ENCODE assay signal across 9 mouse cellular contexts in the genomic region with DNA sequence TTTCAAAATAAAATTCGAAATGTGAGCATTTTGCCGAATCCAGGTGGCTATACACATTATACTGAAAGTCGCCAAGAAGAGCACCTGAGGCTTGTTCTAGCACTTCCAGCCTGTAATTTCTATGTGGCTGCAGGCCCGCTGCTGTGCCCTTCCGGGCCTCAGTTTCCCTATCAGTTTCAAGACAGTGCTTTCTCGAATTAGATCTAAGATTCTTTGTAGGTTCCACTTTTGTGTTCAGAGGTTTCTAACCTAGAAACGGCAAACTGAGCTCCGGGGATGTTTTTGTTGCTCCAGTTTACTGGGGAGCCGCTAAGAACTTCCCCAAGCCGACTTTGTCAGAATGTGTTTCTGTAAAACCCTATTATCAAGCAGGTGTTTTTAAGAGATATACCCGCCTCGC. TPM values are rescaled to one million over a fixed set of nuclear protein-coding genes. Genes with fewer than 3 reads are reported as not detected.
DNase-seq lines count a peak whose midpoint lies in the region; ATAC-seq and TF ChIP-seq lines count a peak whose summit lies in the region.
"Had no signal": no experiment of that assay in that cellular context is flagged by ENCODE, and none has a peak within 500 bp of the region (broad histone marks: within the 10 kb centered on the region; RNA-seq: fewer than 3 reads in every experiment).

No protein-coding gene starts in this region.

- no peak for TF ChIP-seq CTCF in cortical plate, adult 2 months (IDR thresholded peaks at IDR 0.05; ENCODE audit: extremely low read depth, insufficient read depth, low read length)

- H3K9me3 ChIP-seq in kidney, embryonic 14.5 days (ENCODE audit: control insufficient read depth, low read length), result no peaks in the 10 kb centered on the region
- H3K9me3 ChIP-seq in hindbrain, embryonic 15.5 days, result no peaks in the 10 kb centered on the region

- H3K27me3 ChIP-seq in kidney, embryonic 14.5 days (ENCODE audit: control insufficient read depth, insufficient read depth, low read length), result no peaks in the 10 kb centered on the region
- H3K27me3 ChIP-seq in hindbrain, embryonic 15.5 days, result no peaks in the 10 kb centered on the region

- H3K4me2 ChIP-seq in kidney, embryonic 14.5 days (replicated peaks; ENCODE audit: low read depth, low read length), result peak overlapping the region; percentile 70
- peak overlapping the region; percentile 78 for H3K4me2 ChIP-seq in hindbrain, embryonic 15.5 days

- no peak for DNase-seq in kidney, postnatal 14 days
- no peak for DNase-seq in urinary bladder, postnatal 10 days (ENCODE audit: low spot score)
- DNase-seq in urinary bladder, postnatal 14 days (ENCODE audit: low spot score), result no peak
- no peak for DNase-seq in testis, postnatal 14 days (ENCODE audit: low spot score)

- H3K36me3 ChIP-seq in kidney, embryonic 14.5 days (ENCODE audit: control insufficient read depth, insufficient read depth, low read length), result 0 out of 2 replicates have a peak, but pooled peaks cover 4% of the 10 kb centered on the region
- H3K36me3 ChIP-seq in hindbrain, embryonic 15.5 days, result no peaks in the 10 kb centered on the region

- TF ChIP-seq POLR2A in cortical plate, adult 2 months (IDR thresholded peaks at IDR 0.05; ENCODE audit: extremely low read depth, insufficient read depth, low read length), result no peak

- 57% methylated on average over 12 of the region's 12 CpGs for WGBS in kidney, embryonic 14.5 days
- 61% methylated on average over 12 of the region's 12 CpGs for WGBS in hindbrain, embryonic 15.5 days

- no peak overlapping the region for H3K27ac ChIP-seq in kidney, embryonic 14.5 days (ENCODE audit: low read depth, low read length)
- no peak overlapping the region for H3K27ac ChIP-seq in cortical plate, adult 2 months (ENCODE audit: insufficient read depth, low read length)
- no peak overlapping the region for H3K27ac ChIP-seq in hindbrain, embryonic 15.5 days (replicated peaks)

- no peak for ATAC-seq in kidney, embryonic 14.5 days (ENCODE audit: low FRiP score, low TSS enrichment)
- no peak for ATAC-seq in hindbrain, embryonic 15.5 days (ENCODE audit: low FRiP score, low read depth)
- ATAC-seq in megakaryocyte-erythroid progenitor cell, adult 5-6 weeks (replicated peaks; ENCODE audit: low FRiP score, low TSS enrichment, poor library complexity, severe bottlenecking), result 0 out of 2 replicates have a peak, but pooled peaks have one; percentile 13

- peaks cover 23% of the 10 kb centered on the region for H3K4me1 ChIP-seq in kidney, embryonic 14.5 days (ENCODE audit: control insufficient read depth, insufficient read depth, low read length)
- peaks cover 1% of the 10 kb centered on the region; the same call in 1 of the 2 replicates for H3K4me1 ChIP-seq in cortical plate, adult 2 months (ENCODE audit: control insufficient read depth, insufficient read depth, low read length)
- peaks cover 30% of the 10 kb centered on the region for H3K4me1 ChIP-seq in hindbrain, embryonic 15.5 days (replicated peaks)

- peak overlapping the region; percentile 83 for H3K4me3 ChIP-seq in kidney, embryonic 14.5 days (ENCODE audit: low read length)
- peak overlapping the region; percentile 80 for H3K4me3 ChIP-seq in cortical plate, adult 2 months (ENCODE audit: insufficient read depth, low read length)
- peak overlapping the region; percentile 66 for H3K4me3 ChIP-seq in hindbrain, embryonic 15.5 days

- peak overlapping the region; percentile 86 for H3K9ac ChIP-seq in kidney, embryonic 14.5 days (ENCODE audit: low read depth, low read length)
- H3K9ac ChIP-seq in hindbrain, embryonic 15.5 days, result peak overlapping the region; percentile 81

RNA-seq across cellular contexts. Expression of gene Cwc27, which starts 0.8 kb away (rescaled TPM):
- 35.3 and 37.2 TPM in 2 replicates for polyA plus RNA-seq in kidney, embryonic 14.5 days (2014; fragmentation: Nextera tagmentation; extraction: Ambion mirVana)
- polyA plus RNA-seq in cortical plate, adult 2 months (2012; rRNA removed), result 14.4 and 15.8 TPM in 2 replicates
- 19.9 and 22.6 TPM in 2 replicates for polyA plus RNA-seq in hindbrain, embryonic 15.5 days (2015; fragmentation: Nextera tagmentation; extraction: Ambion mirVana)
- 26.7 and 28.0 TPM in 2 replicates for total RNA-seq in megakaryocyte-erythroid progenitor cell, adult 5-6 weeks (2014; fragmentation: Nextera tagmentation)
- total RNA-seq in megakaryocyte-erythroid progenitor cell, adult 5-6 weeks (2017), result 44.5 and 49.0 TPM in 2 replicates

RNA-seq across cellular contexts. Expression of gene Srek1ip1, which starts 25.4 kb away (rescaled TPM):
- polyA plus RNA-seq in kidney, embryonic 14.5 days (2014; fragmentation: Nextera tagmentation; extraction: Ambion mirVana), result 29.0 and 32.1 TPM in 2 replicates
- polyA plus RNA-seq in cortical plate, adult 2 months (2012; rRNA removed), result 18.2 and 18.4 TPM in 2 replicates
- 15.7 and 15.9 TPM in 2 replicates for polyA plus RNA-seq in hindbrain, embryonic 15.5 days (2015; fragmentation: Nextera tagmentation; extraction: Ambion mirVana)
- 24.4 and 31.2 TPM in 2 replicates for total RNA-seq in megakaryocyte-erythroid progenitor cell, adult 5-6 weeks (2014; fragmentation: Nextera tagmentation)
- total RNA-seq in megakaryocyte-erythroid progenitor cell, adult 5-6 weeks (2017), result 29.7 and 43.5 TPM in 2 replicates

RNA-seq across cellular contexts. Expression of gene Shisal2b, which starts 46.0 kb away (rescaled TPM):
- 0.87 and 2.4 TPM in 2 replicates for polyA plus RNA-seq in kidney, embryonic 14.5 days (2014; fragmentation: Nextera tagmentation; extraction: Ambion mirVana)
- polyA plus RNA-seq in cortical plate, adult 2 months (2012; rRNA removed), result 0.10 TPM in 1 of 2 replicates, not detected in the other
- polyA plus RNA-seq in hindbrain, embryonic 15.5 days (2015; fragmentation: Nextera tagmentation; extraction: Ambion mirVana), result 1.9 and 2.7 TPM in 2 replicates
- not detected in 2 replicates for total RNA-seq in megakaryocyte-erythroid progenitor cell, adult 5-6 weeks (2014; fragmentation: Nextera tagmentation)
- not detected in 2 replicates for total RNA-seq in megakaryocyte-erythroid progenitor cell, adult 5-6 weeks (2017)
- total RNA-seq: neutrophil, adult 5-6 weeks had no signal
